Mouse (Mus musculus): ENCODE measurements around the gene Slmap.

DNA sequence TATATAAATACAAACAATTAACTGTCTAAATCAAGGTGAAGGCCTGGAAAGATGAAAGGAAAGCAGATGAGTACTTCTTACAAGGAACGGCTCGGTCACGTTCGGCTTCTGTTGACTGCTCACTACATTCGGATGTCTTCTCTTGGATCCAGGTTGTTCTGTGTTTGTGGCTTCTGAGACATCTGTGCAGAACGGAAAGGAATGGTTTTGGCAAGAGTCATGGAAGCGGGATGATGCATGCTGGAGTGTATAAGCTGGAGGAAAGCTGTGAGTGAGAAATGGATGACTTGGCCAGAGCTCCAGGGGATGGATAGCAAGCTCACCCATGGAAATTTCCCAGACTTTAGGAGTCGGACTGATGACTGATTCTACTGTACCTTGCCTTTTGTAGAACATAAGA lies 16.0 kb upstream of the Slmap start:
- TF ChIP-seq ETS1 (conservative IDR thresholded peaks at IDR 0.05; ENCODE audit: low read depth, low read length) (no peak), E2F4 (IDR thresholded peaks at IDR 0.05; ENCODE audit: insufficient replicate concordance, low read depth, low read length) (no peak), TCF12 (IDR thresholded peaks at IDR 0.05; ENCODE audit: low read depth, low read length) (no peak), CTCF (conservative IDR thresholded peaks at IDR 0.05 in 1 of 2, IDR thresholded peaks at IDR 0.05 in 1 of 2; ENCODE audit: low read depth in 2 of 2, low read length in 2 of 2) (no peak), ZC3H11A (IDR thresholded peaks at IDR 0.05; ENCODE audit: low read depth, low read length) (no peak), GABPA (IDR thresholded peaks at IDR 0.05; ENCODE audit: insufficient replicate concordance, low read depth, low read length) (no peak), NELFE (IDR thresholded peaks at IDR 0.05; ENCODE audit: low read depth, low read length) (no peak), ZMIZ1 (IDR thresholded peaks at IDR 0.05; ENCODE audit: low read depth, low read length) (no peak), EP300 (IDR thresholded peaks at IDR 0.05; ENCODE audit: low read length) (no peak), NRF1 (IDR thresholded peaks at IDR 0.05; ENCODE audit: low read depth, low read length) (no peak)
